Mouse (Mus musculus): Measurements from ENCODE around the gene Vwa3b. TPM values are rescaled to one million over a fixed set of nuclear protein-coding genes. Genes with fewer than 3 reads are reported as not detected.

The Vwa3b gene
- polyA plus RNA-seq, 1 experiment from 2014 or later, result not detected

- no peaks in the 10 kb centered on the region for H3K9me3 ChIP-seq (ENCODE audit: control insufficient read depth, low read length)
- no peak overlapping the region for H3K4me2 ChIP-seq (ENCODE audit: low read depth, low read length, severe bottlenecking)
- WGBS, result 81% methylated on average over 5 of the region's 5 CpGs
- H3K27ac ChIP-seq (ENCODE audit: low read depth, low read length), result no peak overlapping the region
- DNase-seq (ENCODE audit: low spot score) (peak; percentile 23), ATAC-seq (replicated peaks; ENCODE audit: low FRiP score) (no peak)
- no peaks in the 10 kb centered on the region for H3K27me3 ChIP-seq (ENCODE audit: control insufficient read depth, insufficient read depth, low read length)
- no peak overlapping the region for H3K9ac ChIP-seq (ENCODE audit: low read length)
- no peak overlapping the region for H3K4me3 ChIP-seq (ENCODE audit: low read depth, low read length)
- no peaks in the 10 kb centered on the region for H3K36me3 ChIP-seq (ENCODE audit: control insufficient read depth, insufficient read depth, low read length)
- H3K4me1 ChIP-seq (replicated peaks; ENCODE audit: control insufficient read depth, insufficient read depth, low read length), result peaks cover 6% of the 10 kb centered on the region; the same call in 1 of the 2 replicates
Measured at GRCm38 (mm10) chr1:37219593-37219992, 193.2 kb downstream of the Vwa3b start.

DNA sequence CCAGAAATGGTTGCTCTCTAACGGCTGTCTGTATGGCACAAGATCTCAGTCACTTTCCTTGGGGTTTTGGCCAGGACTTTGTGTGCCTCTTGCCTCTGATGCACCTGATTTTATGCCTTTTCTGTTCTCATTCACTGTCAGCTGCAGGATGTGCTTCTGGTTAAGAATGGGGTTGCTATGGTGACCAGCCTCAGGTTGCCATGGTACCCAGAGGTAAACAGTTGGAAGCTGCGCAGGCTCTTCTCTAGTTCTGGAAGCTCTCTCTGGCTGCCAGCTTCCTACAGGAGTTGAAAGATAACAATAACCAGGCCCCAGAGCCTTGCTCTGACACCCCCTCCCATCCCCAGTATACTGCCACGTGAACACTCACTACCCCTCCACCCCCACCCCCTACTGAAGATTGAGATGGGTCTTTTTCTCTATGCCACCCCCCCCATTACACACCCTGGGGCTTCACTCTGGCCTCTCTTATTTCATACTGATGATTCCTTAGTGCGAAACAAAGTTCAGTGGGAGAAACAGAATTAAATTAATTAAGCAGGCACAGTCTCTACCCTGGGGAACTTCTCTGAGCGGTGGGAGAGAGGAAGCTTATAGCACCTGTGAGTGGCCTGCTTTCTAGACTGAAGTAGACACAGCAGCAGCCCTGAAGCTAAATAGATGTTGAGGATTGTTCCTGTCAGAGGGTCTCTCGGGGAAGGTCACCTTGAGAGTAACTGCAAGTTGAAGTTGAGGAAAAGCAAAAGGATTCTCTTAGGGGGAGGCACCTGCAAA, 193.9 kb downstream of the Vwa3b start:
- Histone ChIP-seq H3K9ac (ENCODE audit: low read length) (no peak overlapping the region), H3K27ac (ENCODE audit: low read depth, low read length) (no peak overlapping the region), H3K4me1 (replicated peaks; ENCODE audit: control insufficient read depth, insufficient read depth, low read length) (peaks cover 6% of the 10 kb centered on the region; the same call in 1 of the 2 replicates), H3K9me3 (ENCODE audit: control insufficient read depth, low read length) (no peaks in the 10 kb centered on the region), H3K4me3 (ENCODE audit: low read depth, low read length) (no peak overlapping the region), H3K27me3 (ENCODE audit: control insufficient read depth, insufficient read depth, low read length) (no peaks in the 10 kb centered on the region), H3K4me2 (ENCODE audit: low read depth, low read length, severe bottlenecking) (no peak overlapping the region), H3K36me3 (ENCODE audit: control insufficient read depth, insufficient read depth, low read length) (no peaks in the 10 kb centered on the region)
- DNase-seq (ENCODE audit: low spot score) (peak; percentile 73), ATAC-seq (replicated peaks; ENCODE audit: low FRiP score) (peak; percentile 72; the same call in 1 of the 2 replicates)
- WGBS, result 41% methylated on average over 6 of the region's 6 CpGs

DNA sequence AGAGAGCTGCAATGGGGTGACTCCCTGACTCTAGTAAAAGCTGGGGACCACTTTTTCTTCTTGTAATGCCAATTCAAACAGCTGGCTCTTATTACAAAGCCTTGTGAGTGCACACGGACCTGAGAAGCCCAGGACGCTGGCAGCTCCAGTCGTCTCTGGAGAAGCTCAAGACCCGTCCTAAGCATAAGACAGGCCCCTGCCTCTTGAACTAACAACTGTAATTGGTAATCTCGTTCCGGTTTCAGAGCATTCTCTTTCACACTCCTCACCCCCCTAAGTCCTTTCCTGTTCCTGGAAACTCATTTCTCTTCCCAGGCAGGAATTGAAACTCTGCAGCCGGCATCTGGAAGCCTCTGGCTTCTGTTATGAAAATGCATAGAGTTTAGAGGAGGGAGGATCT, 195.6 kb downstream of the Vwa3b start:
- DNase-seq (ENCODE audit: low spot score), result peak; percentile 24
- 81% methylated on average over 7 of the region's 7 CpGs for WGBS

GRCm38 (mm10) chr1:37230404-37230803, 204.0 kb downstream of the Vwa3b start:
- H3K27ac ChIP-seq (ENCODE audit: low read depth, low read length), result no peak overlapping the region
- no peak overlapping the region for H3K4me3 ChIP-seq (ENCODE audit: low read depth, low read length)
- no peak overlapping the region for H3K9ac ChIP-seq (ENCODE audit: low read length)
- DNase-seq (ENCODE audit: low spot score) (no peak), ATAC-seq (replicated peaks; ENCODE audit: low FRiP score) (no peak)
- no peaks in the 10 kb centered on the region for H3K27me3 ChIP-seq (ENCODE audit: control insufficient read depth, insufficient read depth, low read length)
- H3K4me1 ChIP-seq (replicated peaks; ENCODE audit: control insufficient read depth, insufficient read depth, low read length), result no peaks in the 10 kb centered on the region
- no peaks in the 10 kb centered on the region for H3K9me3 ChIP-seq (ENCODE audit: control insufficient read depth, low read length)
- H3K4me2 ChIP-seq (ENCODE audit: low read depth, low read length, severe bottlenecking), result no peak overlapping the region
- WGBS, result 72% methylated on average over 6 of the region's 6 CpGs
- no peaks in the 10 kb centered on the region for H3K36me3 ChIP-seq (ENCODE audit: control insufficient read depth, insufficient read depth, low read length)

More for the DNA sequence above, 195.6 kb downstream of the Vwa3b start:
- Histone ChIP-seq H3K27me3 (ENCODE audit: control insufficient read depth, insufficient read depth, low read length) (no peaks in the 10 kb centered on the region), H3K36me3 (ENCODE audit: control insufficient read depth, insufficient read depth, low read length) (no peaks in the 10 kb centered on the region), H3K27ac (ENCODE audit: low read depth, low read length) (no peak overlapping the region), H3K4me3 (ENCODE audit: low read depth, low read length) (no peak overlapping the region), H3K4me1 (replicated peaks; ENCODE audit: control insufficient read depth, insufficient read depth, low read length) (peaks cover 6% of the 10 kb centered on the region; the same call in 1 of the 2 replicates), H3K9me3 (ENCODE audit: control insufficient read depth, low read length) (no peaks in the 10 kb centered on the region), H3K9ac (ENCODE audit: low read length) (no peak overlapping the region), H3K4me2 (ENCODE audit: low read depth, low read length, severe bottlenecking) (no peak overlapping the region)
- no peak for ATAC-seq (replicated peaks; ENCODE audit: low FRiP score)

DNA sequence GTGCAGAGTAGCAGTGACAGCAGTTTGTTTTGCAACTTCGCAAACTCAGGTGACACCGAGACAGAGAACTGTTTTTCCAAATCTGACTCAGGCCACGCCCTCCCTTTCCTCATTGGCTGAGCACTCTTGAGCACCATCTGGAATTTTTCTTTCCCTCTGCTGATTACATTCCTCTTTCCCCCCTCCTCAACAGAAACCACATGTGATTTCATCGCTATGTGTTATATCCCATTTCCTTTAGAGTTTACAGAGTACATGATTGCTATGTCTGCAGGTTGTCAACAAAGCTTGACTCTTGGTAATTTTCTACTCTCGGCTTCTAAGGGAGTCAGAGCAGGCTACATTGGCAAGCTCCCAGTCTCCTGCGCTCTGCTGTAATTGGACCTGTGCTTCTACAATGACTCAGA, 204.9 kb downstream of the Vwa3b start:
- H3K9ac ChIP-seq (ENCODE audit: low read length), result no peak overlapping the region
- WGBS, result 76% methylated on average over 6 of the region's 6 CpGs
- H3K4me3 ChIP-seq (ENCODE audit: low read depth, low read length), result no peak overlapping the region
- no peak overlapping the region for H3K27ac ChIP-seq (ENCODE audit: low read depth, low read length)
- no peaks in the 10 kb centered on the region for H3K4me1 ChIP-seq (replicated peaks; ENCODE audit: control insufficient read depth, insufficient read depth, low read length)
- ATAC-seq (replicated peaks; ENCODE audit: low FRiP score) (no peak), DNase-seq (ENCODE audit: low spot score) (no peak)
- no peaks in the 10 kb centered on the region for H3K27me3 ChIP-seq (ENCODE audit: control insufficient read depth, insufficient read depth, low read length)
- no peak overlapping the region for H3K4me2 ChIP-seq (ENCODE audit: low read depth, low read length, severe bottlenecking)
- H3K9me3 ChIP-seq (ENCODE audit: control insufficient read depth, low read length), result no peaks in the 10 kb centered on the region
- no peaks in the 10 kb centered on the region for H3K36me3 ChIP-seq (ENCODE audit: control insufficient read depth, insufficient read depth, low read length)

Other genes starting within 250 kb of the Vwa3b start
- 21.2 and 23.3 TPM in 2 replicates for gene Tmem131, start 82.9 kb upstream of the Vwa3b start, polyA plus RNA-seq (2014; fragmentation: Nextera tagmentation; extraction: Ambion mirVana)
- 0.36 TPM in 1 of 2 replicates, not detected in the other for gene Cnga3, start 187.8 kb downstream of the Vwa3b start, polyA plus RNA-seq (2014; fragmentation: Nextera tagmentation; extraction: Ambion mirVana)

Data from forebrain, embryonic 11.5 days (tissue).